Mouse (Mus musculus): ENCODE measurements around the gene Pde1a. TPM values are rescaled to one million over a fixed set of nuclear protein-coding genes. Genes with fewer than 3 reads are reported as not detected.

Pde1a gene
- polyA plus RNA-seq, 1 experiment: 2.1 TPM

DNA sequence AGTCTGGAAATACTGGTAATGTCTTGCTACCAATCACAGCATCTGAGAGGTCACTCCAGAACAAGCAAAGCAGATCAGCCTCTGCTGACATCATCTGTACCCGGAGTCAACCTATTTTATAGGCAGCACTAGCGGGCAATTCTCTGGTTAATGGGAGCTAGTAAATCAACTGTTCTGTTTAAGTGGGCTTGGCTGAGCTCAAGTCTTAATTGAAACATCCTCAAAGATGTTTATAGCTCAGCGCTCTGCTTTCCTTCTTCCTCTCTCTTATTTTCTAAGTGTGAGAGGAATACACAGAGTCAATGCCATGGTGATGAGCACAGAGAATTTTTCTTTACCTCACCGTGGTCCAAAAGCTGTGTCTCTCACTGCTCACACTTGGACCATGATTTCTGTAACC, 208.8 kb downstream of the Pde1a start:
- TF ChIP-seq POLR2A (IDR thresholded peaks at IDR 0.05; ENCODE audit: low read depth, low read length) (no peak), CTCF (IDR thresholded peaks at IDR 0.05; ENCODE audit: extremely low read depth, insufficient read length, insufficient replicate concordance, low read depth, low read length) (no peak)
- Histone ChIP-seq H3K27me3 (ENCODE audit: control insufficient read depth, insufficient read depth, low read length) (no peaks in the 10 kb centered on the region), H3K4me3 (ENCODE audit: low read depth, low read length) (no peak overlapping the region), H3K27ac (ENCODE audit: insufficient read depth, low read depth, low read length) (no peak overlapping the region; the same call in 1 of the 2 replicates), H3K4me1 (ENCODE audit: control insufficient read depth, insufficient read depth, insufficient read length, low read length) (no peaks in the 10 kb centered on the region), H3K36me3 (ENCODE audit: control insufficient read depth, insufficient read depth, low read length) (no peaks in the 10 kb centered on the region)
- 71% methylated on average over 4 of the region's 4 CpGs for WGBS

DNA sequence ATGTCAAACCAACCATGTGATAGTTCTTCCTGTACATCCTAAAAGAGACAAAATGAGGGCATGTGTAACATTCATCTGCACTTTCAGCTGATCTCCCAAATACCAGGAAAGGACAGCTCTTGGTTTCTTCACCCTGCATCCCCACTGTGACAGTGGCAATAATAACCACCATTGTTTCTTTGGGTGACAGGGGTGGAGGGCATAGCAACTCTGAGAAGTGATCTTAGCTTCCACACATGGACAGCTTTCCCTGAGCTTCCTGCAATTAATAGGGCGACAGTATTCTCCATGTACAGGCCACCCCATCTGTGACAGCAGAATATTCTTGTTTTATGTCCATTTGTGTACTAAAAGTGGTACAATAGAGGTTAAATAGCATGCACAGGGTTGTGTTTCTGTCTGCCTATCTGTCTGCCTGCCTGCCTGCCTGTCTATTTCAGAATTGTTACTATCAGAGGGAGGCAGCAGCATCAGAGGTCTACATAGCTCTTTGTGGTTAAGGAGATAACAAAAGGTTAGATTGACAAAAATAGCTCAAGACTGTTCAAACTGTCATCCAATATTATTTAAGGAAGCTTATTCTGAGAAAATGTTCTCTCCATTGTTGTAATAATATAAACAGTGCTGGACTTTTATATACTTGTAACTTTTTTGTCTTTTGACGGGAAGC, 227.3 kb downstream of the Pde1a start:
- no peaks in the 10 kb centered on the region for H3K36me3 ChIP-seq (ENCODE audit: control insufficient read depth, insufficient read depth, low read length)
- no peaks in the 10 kb centered on the region for H3K4me1 ChIP-seq (ENCODE audit: control insufficient read depth, insufficient read depth, insufficient read length, low read length)
- no peak for TF ChIP-seq CTCF (IDR thresholded peaks at IDR 0.05; ENCODE audit: extremely low read depth, insufficient read length, insufficient replicate concordance, low read depth, low read length)
- TF ChIP-seq POLR2A (IDR thresholded peaks at IDR 0.05; ENCODE audit: low read depth, low read length): no peak
- H3K4me3 ChIP-seq (ENCODE audit: low read depth, low read length): no peak overlapping the region
- 79% methylated on average over 2 of the region's 2 CpGs for WGBS
- no peaks in the 10 kb centered on the region for H3K27me3 ChIP-seq (ENCODE audit: control insufficient read depth, insufficient read depth, low read length)
- H3K27ac ChIP-seq (ENCODE audit: insufficient read depth, low read depth, low read length): no peak overlapping the region

DNA sequence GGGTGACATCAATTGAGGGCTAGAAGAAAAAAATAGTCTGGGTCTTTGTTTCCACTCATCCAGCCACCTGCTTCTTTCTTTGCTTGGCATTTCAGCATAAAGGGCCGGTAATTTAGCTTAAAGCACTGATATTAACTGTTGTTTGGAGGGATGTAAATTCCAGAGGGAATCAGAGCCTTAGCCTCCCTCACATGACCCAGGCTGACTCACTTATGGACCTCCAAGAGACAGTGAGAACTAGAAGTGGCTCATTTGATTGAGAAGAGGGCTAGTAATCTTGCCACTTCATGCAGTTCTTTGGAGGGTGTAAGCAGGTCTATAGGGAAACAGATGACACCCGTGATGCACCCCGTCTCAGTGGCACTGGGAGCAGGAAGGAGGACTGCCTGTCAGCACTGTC, 230.7 kb downstream of the Pde1a start:
- no peak for TF ChIP-seq CTCF (IDR thresholded peaks at IDR 0.05; ENCODE audit: extremely low read depth, insufficient read length, insufficient replicate concordance, low read depth, low read length)
- TF ChIP-seq POLR2A (IDR thresholded peaks at IDR 0.05; ENCODE audit: low read depth, low read length): no peak
- no peaks in the 10 kb centered on the region for H3K27me3 ChIP-seq (ENCODE audit: control insufficient read depth, insufficient read depth, low read length)
- no peaks in the 10 kb centered on the region for H3K4me1 ChIP-seq (ENCODE audit: control insufficient read depth, insufficient read depth, insufficient read length, low read length)
- H3K27ac ChIP-seq (ENCODE audit: insufficient read depth, low read depth, low read length): no peak overlapping the region
- 64% methylated on average over 3 of the region's 3 CpGs for WGBS
- H3K4me3 ChIP-seq (ENCODE audit: low read depth, low read length): no peak overlapping the region
- no peaks in the 10 kb centered on the region for H3K36me3 ChIP-seq (ENCODE audit: control insufficient read depth, insufficient read depth, low read length)

DNA sequence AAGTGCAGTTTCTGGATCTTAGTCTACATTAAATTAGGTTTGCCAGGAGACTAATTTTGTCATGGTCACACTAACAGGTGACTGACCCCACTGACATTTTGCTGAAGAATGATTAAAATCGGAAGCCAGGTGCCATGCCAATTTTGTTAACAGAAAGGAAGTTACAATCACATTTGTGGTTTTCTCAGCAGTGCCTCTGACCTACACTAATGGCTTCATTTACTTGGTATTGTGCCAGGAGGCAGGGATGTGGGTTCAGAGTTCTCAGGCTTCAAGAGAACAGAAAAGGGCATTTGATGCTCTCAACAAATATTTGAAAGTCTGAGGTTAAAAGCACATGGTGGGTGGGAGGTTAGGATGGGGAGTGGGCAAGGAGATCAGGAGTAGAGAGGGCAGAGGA, 236.4 kb downstream of the Pde1a start:
- Histone ChIP-seq H3K4me3 (ENCODE audit: low read depth, low read length) (no peak overlapping the region), H3K36me3 (ENCODE audit: control insufficient read depth, insufficient read depth, low read length) (no peaks in the 10 kb centered on the region), H3K4me1 (ENCODE audit: control insufficient read depth, insufficient read depth, insufficient read length, low read length) (no peaks in the 10 kb centered on the region), H3K27me3 (ENCODE audit: control insufficient read depth, insufficient read depth, low read length) (no peaks in the 10 kb centered on the region), H3K27ac (ENCODE audit: insufficient read depth, low read depth, low read length) (no peak overlapping the region)
- no peak for TF ChIP-seq CTCF (IDR thresholded peaks at IDR 0.05; ENCODE audit: extremely low read depth, insufficient read length, insufficient replicate concordance, low read depth, low read length)
- no peak for TF ChIP-seq POLR2A (IDR thresholded peaks at IDR 0.05; ENCODE audit: low read depth, low read length)
- WGBS: 63% methylated on average over 1 of the region's 1 CpGs

DNA sequence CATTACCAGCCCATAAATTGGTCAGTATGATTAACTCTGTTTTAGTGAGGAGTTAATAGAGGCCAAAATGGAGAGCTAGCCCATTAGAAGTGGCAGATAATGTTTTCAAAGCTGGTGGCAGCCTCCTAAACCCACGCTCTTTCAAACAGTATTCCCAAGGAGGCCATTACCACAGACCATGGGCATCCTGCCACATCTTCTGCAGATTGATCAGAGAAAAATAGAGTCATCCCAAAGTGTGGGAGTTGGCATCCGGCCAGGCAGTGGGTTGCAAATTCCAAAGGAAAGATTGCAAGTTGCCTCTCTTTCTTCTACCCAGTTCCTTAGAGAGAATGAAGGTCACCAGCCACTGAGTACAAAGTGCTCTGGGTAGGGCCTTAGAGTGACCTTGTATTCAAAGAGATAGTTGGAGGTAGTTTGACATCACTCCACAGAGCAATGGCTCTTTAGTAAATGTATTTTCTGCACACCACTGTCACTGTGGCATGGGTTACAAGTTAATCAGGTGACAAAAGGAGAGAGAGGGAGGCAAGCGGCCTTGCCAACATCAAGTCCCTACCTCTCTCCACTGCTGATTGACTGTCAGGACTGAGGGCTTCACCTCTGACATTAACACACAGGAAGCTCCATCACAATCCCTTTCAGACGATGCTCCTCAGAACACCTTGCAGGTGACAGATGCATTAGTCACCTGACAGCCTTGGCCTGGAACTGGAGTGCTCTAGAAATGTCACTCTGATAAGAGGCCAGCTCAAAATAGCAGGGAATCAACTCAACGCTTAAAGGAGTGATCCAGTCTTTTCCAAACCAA, 237.3 kb downstream of the Pde1a start:
- Histone ChIP-seq H3K27ac (ENCODE audit: insufficient read depth, low read depth, low read length) (no peak overlapping the region), H3K27me3 (ENCODE audit: control insufficient read depth, insufficient read depth, low read length) (no peaks in the 10 kb centered on the region), H3K4me3 (ENCODE audit: low read depth, low read length) (no peak overlapping the region), H3K36me3 (ENCODE audit: control insufficient read depth, insufficient read depth, low read length) (no peaks in the 10 kb centered on the region), H3K4me1 (ENCODE audit: control insufficient read depth, insufficient read depth, insufficient read length, low read length) (no peaks in the 10 kb centered on the region)
- TF ChIP-seq CTCF (IDR thresholded peaks at IDR 0.05; ENCODE audit: extremely low read depth, insufficient read length, insufficient replicate concordance, low read depth, low read length) (no peak), POLR2A (IDR thresholded peaks at IDR 0.05; ENCODE audit: low read depth, low read length) (no peak)
- WGBS: 73% methylated on average over 5 of the region's 5 CpGs

DNA sequence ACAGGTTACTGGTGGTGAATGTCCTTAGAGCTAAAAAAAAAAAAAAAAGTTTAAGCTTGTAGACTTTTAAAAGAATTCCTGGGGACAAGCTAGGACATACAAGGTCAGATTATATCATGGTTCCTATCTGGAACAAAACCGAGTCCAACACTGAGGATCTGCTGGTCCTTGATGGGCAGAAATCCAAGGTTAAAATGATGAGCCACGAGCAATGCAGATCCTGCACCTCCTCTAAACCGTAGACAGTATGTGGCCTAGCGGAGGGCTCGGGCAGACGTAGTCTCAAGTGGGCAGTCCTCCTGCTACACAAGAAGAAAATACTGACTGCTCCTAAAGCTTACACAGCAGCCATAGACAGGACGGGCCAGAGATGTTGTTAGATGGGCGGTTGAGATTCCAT, 238.5 kb downstream of the Pde1a start:
- H3K36me3 ChIP-seq (ENCODE audit: control insufficient read depth, insufficient read depth, low read length): no peaks in the 10 kb centered on the region
- TF ChIP-seq POLR2A (IDR thresholded peaks at IDR 0.05; ENCODE audit: low read depth, low read length) (no peak), CTCF (IDR thresholded peaks at IDR 0.05; ENCODE audit: extremely low read depth, insufficient read length, insufficient replicate concordance, low read depth, low read length) (no peak)
- H3K4me1 ChIP-seq (ENCODE audit: control insufficient read depth, insufficient read depth, insufficient read length, low read length): no peaks in the 10 kb centered on the region
- H3K27me3 ChIP-seq (ENCODE audit: control insufficient read depth, insufficient read depth, low read length): no peaks in the 10 kb centered on the region
- H3K4me3 ChIP-seq (ENCODE audit: low read depth, low read length): no peak overlapping the region
- H3K27ac ChIP-seq (ENCODE audit: insufficient read depth, low read depth, low read length): no peak overlapping the region
- 63% methylated on average over 8 of the region's 8 CpGs for WGBS

DNA sequence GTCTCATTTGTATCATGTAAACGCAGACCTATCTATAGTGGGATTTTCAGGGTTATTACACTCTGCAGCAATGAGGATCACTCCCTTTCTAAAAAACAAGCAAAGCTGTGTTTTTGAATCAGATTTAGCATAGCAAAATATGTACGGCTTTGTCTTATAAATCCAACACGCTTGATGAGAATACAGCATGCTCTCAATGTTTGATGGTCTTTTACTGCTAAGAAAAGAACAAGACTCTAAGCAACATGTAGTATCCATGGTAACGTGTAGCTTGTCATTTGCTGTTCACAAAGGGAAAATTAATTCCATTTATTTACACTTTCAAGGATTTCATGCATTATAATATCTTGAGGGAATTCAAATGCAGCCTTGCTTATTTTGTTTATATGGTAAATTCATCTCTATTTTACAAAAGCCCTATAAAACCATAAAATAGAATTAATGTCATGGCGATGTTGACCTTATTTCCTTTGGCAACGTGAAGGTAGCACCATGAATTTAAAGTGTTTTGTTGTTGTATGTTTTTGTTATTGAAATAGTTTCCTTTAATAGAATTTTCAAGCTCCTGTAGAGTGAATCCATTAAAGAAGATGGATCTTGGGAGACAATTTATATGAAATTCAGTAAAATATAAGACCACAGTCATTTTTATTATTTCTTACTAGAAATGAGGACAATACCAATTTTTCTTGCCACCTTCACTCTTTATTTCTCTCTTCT, 245.5 kb downstream of the Pde1a start:
- Histone ChIP-seq H3K36me3 (ENCODE audit: control insufficient read depth, insufficient read depth, low read length) (no peaks in the 10 kb centered on the region), H3K27me3 (ENCODE audit: control insufficient read depth, insufficient read depth, low read length) (no peaks in the 10 kb centered on the region), H3K4me3 (ENCODE audit: low read depth, low read length) (no peak overlapping the region), H3K27ac (ENCODE audit: insufficient read depth, low read depth, low read length) (no peak overlapping the region), H3K4me1 (ENCODE audit: control insufficient read depth, insufficient read depth, insufficient read length, low read length) (no peaks in the 10 kb centered on the region)
- 77% methylated on average over 6 of the region's 6 CpGs for WGBS
- no peak for TF ChIP-seq POLR2A (IDR thresholded peaks at IDR 0.05; ENCODE audit: low read depth, low read length)
- no peak for TF ChIP-seq CTCF (IDR thresholded peaks at IDR 0.05; ENCODE audit: extremely low read depth, insufficient read length, insufficient replicate concordance, low read depth, low read length)
